Mouse (Mus musculus): ENCODE results near the gene Ctxn2. TPM values are rescaled to one million over a fixed set of nuclear protein-coding genes. Genes with fewer than 3 reads are reported as not detected.

Ctxn2 gene
- total and polyA plus RNA-seq, 2 experiments = not detected

- TF ChIP-seq CTCF (IDR thresholded peaks at IDR 0.05; ENCODE audit: low read depth, low read length) (no peak), POLR2A (IDR thresholded peaks at IDR 0.05; ENCODE audit: extremely low read depth, insufficient read depth, low read length) (no peak)
- DNase-seq (ENCODE audit: extremely low read depth, low read depth, low spot score) = no peak
- no peaks in the 10 kb centered on the region for H3K79me2 ChIP-seq (ENCODE audit: control insufficient read depth, insufficient read depth, low read length)
- H3K4me3 ChIP-seq (ENCODE audit: insufficient read depth, low read depth, low read length) = no peak overlapping the region
- no peaks in the 10 kb centered on the region for H3K27me3 ChIP-seq (ENCODE audit: control insufficient read depth, insufficient read depth, low read length)
- no peaks in the 10 kb centered on the region for H3K36me3 ChIP-seq (ENCODE audit: control insufficient read depth, insufficient read depth, low read length)
- no peaks in the 10 kb centered on the region for H3K4me1 ChIP-seq (ENCODE audit: control insufficient read depth, insufficient read depth, low read length)
- H3K27ac ChIP-seq (replicated peaks; ENCODE audit: insufficient read depth, low read depth, low read length) = no peak overlapping the region
- WGBS = 87% methylated on average over 7 of the region's 7 CpGs
- H3K9ac ChIP-seq (ENCODE audit: low read depth, low read length) = no peak overlapping the region
These were observed 41.8 kb downstream of the Ctxn2 start for GRCm38 (mm10) chr2:125178225-125178798.

- WGBS = 91% methylated on average over 11 of the region's 11 CpGs
- TF ChIP-seq CTCF (IDR thresholded peaks at IDR 0.05; ENCODE audit: low read depth, low read length) = no peak
- no peak for TF ChIP-seq POLR2A (IDR thresholded peaks at IDR 0.05; ENCODE audit: extremely low read depth, insufficient read depth, low read length)
- H3K36me3 ChIP-seq (ENCODE audit: control insufficient read depth, insufficient read depth, low read length) = no peaks in the 10 kb centered on the region
- no peaks in the 10 kb centered on the region for H3K79me2 ChIP-seq (ENCODE audit: control insufficient read depth, insufficient read depth, low read length)
- no peak overlapping the region for H3K4me3 ChIP-seq (ENCODE audit: insufficient read depth, low read depth, low read length)
- H3K27ac ChIP-seq (replicated peaks; ENCODE audit: insufficient read depth, low read depth, low read length) = no peak overlapping the region
- no peaks in the 10 kb centered on the region for H3K27me3 ChIP-seq (ENCODE audit: control insufficient read depth, insufficient read depth, low read length)
- H3K9ac ChIP-seq (ENCODE audit: low read depth, low read length) = no peak overlapping the region
- no peaks in the 10 kb centered on the region for H3K4me1 ChIP-seq (ENCODE audit: control insufficient read depth, insufficient read depth, low read length)
- no peak for DNase-seq (ENCODE audit: extremely low read depth, low read depth, low spot score)
These were observed 51.4 kb downstream of the Ctxn2 start for GRCm38 (mm10) chr2:125187904-125188303.

GRCm38 (mm10) chr2:125189197-125189596 lies 52.7 kb downstream of the Ctxn2 start:
- no peaks in the 10 kb centered on the region for H3K4me1 ChIP-seq (ENCODE audit: control insufficient read depth, insufficient read depth, low read length)
- H3K79me2 ChIP-seq (ENCODE audit: control insufficient read depth, insufficient read depth, low read length) = no peaks in the 10 kb centered on the region
- WGBS = 3% methylated on average over 2 of the region's 2 CpGs
- no peaks in the 10 kb centered on the region for H3K27me3 ChIP-seq (ENCODE audit: control insufficient read depth, insufficient read depth, low read length)
- no peak overlapping the region for H3K27ac ChIP-seq (replicated peaks; ENCODE audit: insufficient read depth, low read depth, low read length)
- no peak overlapping the region for H3K9ac ChIP-seq (ENCODE audit: low read depth, low read length)
- no peaks in the 10 kb centered on the region for H3K36me3 ChIP-seq (ENCODE audit: control insufficient read depth, insufficient read depth, low read length)
- DNase-seq (ENCODE audit: extremely low read depth, low read depth, low spot score) = peak; percentile 45
- H3K4me3 ChIP-seq (ENCODE audit: insufficient read depth, low read depth, low read length) = no peak overlapping the region
- TF ChIP-seq POLR2A (IDR thresholded peaks at IDR 0.05; ENCODE audit: extremely low read depth, insufficient read depth, low read length) (no peak), CTCF (IDR thresholded peaks at IDR 0.05; ENCODE audit: low read depth, low read length) (peak; percentile 79)

GRCm38 (mm10) chr2:125192905-125193304 lies 56.4 kb downstream of the Ctxn2 start:
- no peak for TF ChIP-seq POLR2A (IDR thresholded peaks at IDR 0.05; ENCODE audit: extremely low read depth, insufficient read depth, low read length)
- no peak for TF ChIP-seq CTCF (IDR thresholded peaks at IDR 0.05; ENCODE audit: low read depth, low read length)
- no peak overlapping the region for H3K4me3 ChIP-seq (ENCODE audit: insufficient read depth, low read depth, low read length)
- DNase-seq (ENCODE audit: extremely low read depth, low read depth, low spot score) = no peak
- no peaks in the 10 kb centered on the region for H3K27me3 ChIP-seq (ENCODE audit: control insufficient read depth, insufficient read depth, low read length)
- H3K4me1 ChIP-seq (ENCODE audit: control insufficient read depth, insufficient read depth, low read length) = no peaks in the 10 kb centered on the region
- H3K79me2 ChIP-seq (ENCODE audit: control insufficient read depth, insufficient read depth, low read length) = no peaks in the 10 kb centered on the region
- H3K27ac ChIP-seq (replicated peaks; ENCODE audit: insufficient read depth, low read depth, low read length) = no peak overlapping the region
- no peaks in the 10 kb centered on the region for H3K36me3 ChIP-seq (ENCODE audit: control insufficient read depth, insufficient read depth, low read length)
- no peak overlapping the region for H3K9ac ChIP-seq (ENCODE audit: low read depth, low read length)

- TF ChIP-seq POLR2A (IDR thresholded peaks at IDR 0.05; ENCODE audit: extremely low read depth, insufficient read depth, low read length) (no peak), CTCF (IDR thresholded peaks at IDR 0.05; ENCODE audit: low read depth, low read length) (no peak)
- Histone ChIP-seq H3K79me2 (ENCODE audit: control insufficient read depth, insufficient read depth, low read length) (no peaks in the 10 kb centered on the region), H3K27ac (replicated peaks; ENCODE audit: insufficient read depth, low read depth, low read length) (no peak overlapping the region), H3K36me3 (ENCODE audit: control insufficient read depth, insufficient read depth, low read length) (no peaks in the 10 kb centered on the region), H3K27me3 (ENCODE audit: control insufficient read depth, insufficient read depth, low read length) (no peaks in the 10 kb centered on the region), H3K4me3 (ENCODE audit: insufficient read depth, low read depth, low read length) (no peak overlapping the region), H3K4me1 (ENCODE audit: control insufficient read depth, insufficient read depth, low read length) (no peaks in the 10 kb centered on the region), H3K9ac (ENCODE audit: low read depth, low read length) (no peak overlapping the region)
- DNase-seq (ENCODE audit: extremely low read depth, low read depth, low spot score) = no peak
- WGBS = 74% methylated on average over 7 of the region's 7 CpGs
These were observed 60.3 kb downstream of the Ctxn2 start for GRCm38 (mm10) chr2:125196771-125197170.

Other genes with a start within 250 kb of the Ctxn2 start
- 0.65 and 0.87 TPM in 2 replicates for gene Slc24a5, start 68.6 kb upstream of the Ctxn2 start, total RNA-seq (2014; rRNA removed)
- 0.07 and 0.37 TPM in 2 replicates for gene Slc24a5, start 68.6 kb upstream of the Ctxn2 start, polyA plus RNA-seq (2012; rRNA removed)
- 4.2 and 6.0 TPM in 2 replicates for gene Myef2, start 13.0 kb upstream of the Ctxn2 start, total RNA-seq (2014; rRNA removed)
- gene Myef2, start 13.0 kb upstream of the Ctxn2 start, polyA plus RNA-seq (2012; rRNA removed) = 1.6 and 2.5 TPM in 2 replicates
- gene Slc12a1, start 15.8 kb downstream of the Ctxn2 start, total RNA-seq (2014; rRNA removed) = 0.07 TPM in 1 of 2 replicates, not detected in the other
- gene Slc12a1, start 15.8 kb downstream of the Ctxn2 start, polyA plus RNA-seq (2012; rRNA removed) = not detected in 2 replicates
- 13.4 and 16.8 TPM in 2 replicates for gene Dut, start 110.5 kb downstream of the Ctxn2 start, total RNA-seq (2014; rRNA removed)
- gene Dut, start 110.5 kb downstream of the Ctxn2 start, polyA plus RNA-seq (2012; rRNA removed) = 8.6 and 10.9 TPM in 2 replicates